Mouse (Mus musculus): ENCODE measurements at regions not wholly inside any gene's neighbourhood (a gene's known extent, or its start where the extent isn't known, plus 50 kb on each side); places are given as distances from the start of the nearest gene placed in this dataset.

DNA sequence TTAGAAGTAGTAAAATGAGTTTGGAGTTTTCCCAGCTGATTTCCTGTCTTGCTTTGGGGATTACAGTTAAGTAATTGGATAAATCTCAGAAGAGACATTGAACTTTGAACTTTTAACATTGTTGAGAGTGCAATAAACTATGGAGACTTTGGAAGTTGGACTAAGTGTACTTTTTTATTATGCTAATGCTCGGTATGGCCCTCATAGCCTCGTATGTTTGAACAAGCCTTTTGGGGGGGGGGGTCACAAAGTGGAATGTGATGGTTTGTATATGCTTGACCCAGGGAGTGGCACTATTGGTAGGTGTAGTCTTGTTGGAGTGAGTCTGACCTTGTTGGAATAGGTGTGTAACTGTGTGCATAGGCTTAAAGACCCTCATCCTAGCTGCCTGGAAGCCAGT, 396.4 kb downstream of the Rab38 start:
- H3K4me1 ChIP-seq (ENCODE audit: control insufficient read depth in 1 of 2, insufficient read depth in 2 of 2): no peaks in the 10 kb centered on the region
- H3K27me3 ChIP-seq (replicated peaks): no peaks in the 10 kb centered on the region
- DNase-seq (ENCODE audit: extremely low read depth): no peak
- H3K9me3 ChIP-seq (replicated peaks; ENCODE audit: low read length): no peaks in the 10 kb centered on the region
- H3K36me3 ChIP-seq (replicated peaks in 1 of 2; ENCODE audit: control insufficient read depth in 1 of 2, insufficient read depth in 1 of 2, low read length in 1 of 2): no peaks in the 10 kb centered on the region
- in situ Hi-C loops (cut with MboI; ENCODE audit: low pct_ligation_motif_present, low pct_unique_long_range_greater_than_20kb, low sequenced_read_pairs): no loop called here
- dilution Hi-C loops (cut with MboI; ENCODE audit: extremely low pct_ligation_motif_present, extremely low pct_unique_long_range_greater_than_20kb, low sequenced_read_pairs): no loop called here
- no peak for TF ChIP-seq JUND (conservative IDR thresholded peaks at IDR 0.05; ENCODE audit: low read depth, low read length)
- no peak for TF ChIP-seq RAD21 (IDR thresholded peaks at IDR 0.05; ENCODE audit: low read depth, low read length)
- TF ChIP-seq ZMIZ1 (IDR thresholded peaks at IDR 0.05; ENCODE audit: low read depth, low read length): no peak
- H3K79me2 ChIP-seq (replicated peaks; ENCODE audit: control insufficient read depth, extremely low read depth, insufficient read depth, poor library complexity, severe bottlenecking): no peaks in the 10 kb centered on the region
- H3K27ac ChIP-seq (ENCODE audit: insufficient read depth, low read depth): no peak overlapping the region
- no peak overlapping the region for H3K9ac ChIP-seq (ENCODE audit: insufficient read depth, low read depth)
- H3K4me3 ChIP-seq (replicated peaks in 1 of 3; ENCODE audit: low read depth in 2 of 3, low read length in 2 of 3, poor library complexity in 1 of 3): no peak overlapping the region
- H3K4me2 ChIP-seq (ENCODE audit: insufficient read depth, low read depth, poor library complexity, severe bottlenecking): no peak overlapping the region

DNA sequence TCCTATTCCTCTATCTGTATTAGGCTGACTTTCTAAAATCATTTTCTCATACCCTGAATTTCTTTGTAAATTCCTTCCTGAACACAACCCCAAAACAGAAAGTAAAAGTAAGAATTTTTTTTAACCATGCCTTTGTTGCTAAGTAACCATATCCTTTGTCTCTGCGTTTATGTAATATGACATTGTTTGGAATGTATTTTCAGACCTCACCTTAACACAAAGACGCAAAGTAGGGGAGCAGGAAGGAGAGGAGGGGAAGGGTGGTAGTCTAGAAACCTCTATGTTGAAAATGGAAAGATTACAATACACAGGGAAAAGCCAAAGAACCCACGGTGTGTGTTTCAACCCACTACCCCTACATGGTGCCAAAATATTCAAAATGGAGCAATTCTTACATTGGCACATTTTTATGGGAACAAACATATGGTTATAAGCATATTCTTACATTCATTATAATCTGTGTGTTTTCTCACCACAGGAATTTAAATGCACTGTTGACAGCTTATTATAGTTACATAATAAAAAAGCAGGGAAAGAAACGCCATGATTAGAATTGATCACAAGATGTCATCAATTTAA, 418.0 kb downstream of the Rab38 start:
- Histone ChIP-seq H3K27ac (ENCODE audit: insufficient read depth, low read depth) (no peak overlapping the region), H3K4me1 (ENCODE audit: control insufficient read depth in 1 of 2, insufficient read depth in 2 of 2) (0 out of 4 replicates have a peak, but pooled peaks cover 0 to 5% of the 10 kb centered on the region in 2 experiments), H3K79me2 (replicated peaks; ENCODE audit: control insufficient read depth, extremely low read depth, insufficient read depth, poor library complexity, severe bottlenecking) (no peaks in the 10 kb centered on the region), H3K36me3 (replicated peaks in 1 of 2; ENCODE audit: control insufficient read depth in 1 of 2, insufficient read depth in 1 of 2, low read length in 1 of 2) (no peaks in the 10 kb centered on the region), H3K4me2 (ENCODE audit: insufficient read depth, low read depth, poor library complexity, severe bottlenecking) (peak overlapping the region; percentile 50; the same call in 1 of the 2 replicates), H3K4me3 (replicated peaks in 1 of 3; ENCODE audit: low read depth in 2 of 3, low read length in 2 of 3, poor library complexity in 1 of 3) (no peak overlapping the region), H3K27me3 (replicated peaks) (no peaks in the 10 kb centered on the region), H3K9ac (ENCODE audit: insufficient read depth, low read depth) (no peak overlapping the region; the same call in 1 of the 2 replicates), H3K9me3 (replicated peaks; ENCODE audit: low read length) (no peaks in the 10 kb centered on the region)
- TF ChIP-seq POLR2AphosphoS2 (IDR thresholded peaks at IDR 0.05; ENCODE audit: low read depth, low read length) (no peak), ZNF384 (IDR thresholded peaks at IDR 0.05; ENCODE audit: low read depth, low read length) (peak; percentile 37; the same call in 1 of the 2 replicates)
- in situ Hi-C loops (cut with MboI; ENCODE audit: low pct_ligation_motif_present, low pct_unique_long_range_greater_than_20kb, low sequenced_read_pairs) (no loop called here), dilution Hi-C loops (cut with MboI; ENCODE audit: extremely low pct_ligation_motif_present, extremely low pct_unique_long_range_greater_than_20kb, low sequenced_read_pairs) (no loop called here)
- DNase-seq (ENCODE audit: extremely low read depth): no peak

All from CH12.LX (cell line).